Mouse (Mus musculus) midbrain, postnatal 0 days (tissue): ENCODE measurements around the gene Ctf1. TPM values are rescaled to one million over a fixed set of nuclear protein-coding genes. Genes with fewer than 3 reads are reported as not detected.

Experiments
- ATAC-seq: fragments of 200-750 bp; cut with Nextera tagmentation; 2 replicates; pipeline ENCODE4 v1.8.0; 2017; ENCODE audit warnings: moderate number of reproducible peaks, mild to moderate bottlenecking, moderate TSS enrichment, moderate library complexity; ENCODE audit not compliant: low FRiP score
- DNase-seq: peaks from one replicate; pipeline ENCODE4 v3.0.0-alpha.2; 2015; ENCODE audit warnings: low spot score
- H3K27ac ChIP-seq: fragments of 300-500 bp; sonication (generic); 2 replicates; pipeline ENCODE4 v1.5.1; 2014; ENCODE audit warnings: low read depth, mild to moderate bottlenecking, low read length, mixed read lengths
- H3K27me3 ChIP-seq: fragments of 300-500 bp; sonication (generic); 2 replicates; pipeline ENCODE4 v1.6.1; 2014; ENCODE audit warnings: low read length, control low read depth, mixed read lengths; ENCODE audit not compliant: insufficient read depth
- H3K36me3 ChIP-seq: fragments of 300-500 bp; sonication (generic); 2 replicates; pipeline ENCODE4 v1.6.1; 2014; ENCODE audit warnings: low read length, control low read depth, mixed read lengths; ENCODE audit not compliant: insufficient read depth
- H3K4me1 ChIP-seq: fragments of 300-500 bp; sonication (generic); 2 replicates; pipeline ENCODE4 v1.6.1; 2014; ENCODE audit warnings: mild to moderate bottlenecking, control low read depth, antibody characterized with exemption, low read length, mixed read lengths; ENCODE audit not compliant: insufficient read depth
- H3K4me2 ChIP-seq: fragments of 300-500 bp; sonication (generic); 2 replicates; pipeline ENCODE4 v1.6.1; 2014; ENCODE audit warnings: low read depth, mild to moderate bottlenecking, low read length, mixed read lengths; ENCODE audit not compliant: poor library complexity, severe bottlenecking
- H3K4me3 ChIP-seq: fragments of 300-500 bp; sonication (generic); 2 replicates; pipeline ENCODE4 v1.5.1; 2014; ENCODE audit warnings: low read depth, mild to moderate bottlenecking, low read length, moderate library complexity
- H3K9ac ChIP-seq: fragments of 300-500 bp; sonication (generic); replicated peaks from 2 replicates; pipeline ENCODE4 v1.6.1; 2014; ENCODE audit warnings: mild to moderate bottlenecking, low read length, moderate library complexity, mixed read lengths; ENCODE audit not compliant: poor library complexity, severe bottlenecking
- H3K9me3 ChIP-seq: fragments of 300-500 bp; sonication (generic); 2 replicates; pipeline ENCODE4 v1.6.1; 2016; ENCODE audit warnings: low read length, control low read depth
- CTCF ChIP-seq: IDR thresholded peaks from 2 replicates; pipeline ENCODE4 v1.5.1; 2016; ENCODE audit warnings: antibody characterized with exemption, mild to moderate bottlenecking
- WGBS: fragments of 180-500 bp; shearing (Covaris S2); extraction: QIAGEN DNeasy Blood & Tissue Kit; methylation state at CpG from one replicate; pipeline ENCODE4 v1.1.7; 2014; 5-methylcytosine and 5-hydroxymethylcytosine counted together
- polyA plus RNA-seq: library from polyadenylated mRNA; unstranded; fragments of >200 nt; fragmentation: Nextera tagmentation; extraction: Ambion mirVana; gene quantifications from 2 replicates; pipeline ENCODE4 v1.2.1, GENCODE M21; 2015
- total RNA-seq: library from RNA; depleted of rRNA; stranded (reverse); fragments of >200 nt; gene quantifications from 2 replicates; pipeline ENCODE4 v1.2.3, GENCODE M21; 2014

Gene Ctf1
- total and polyA plus RNA-seq, 2 experiments from 2014 or later, result 3.8 to 5.5 TPM

GRCm38 (mm10) chr7:127678811-127679210, 33.7 kb upstream of the Ctf1 start:
- no peak overlapping the region for H3K4me3 ChIP-seq
- DNase-seq (no peak), ATAC-seq (no peak)
- TF ChIP-seq CTCF, result no peak
- no peak overlapping the region for H3K4me2 ChIP-seq
- H3K9ac ChIP-seq, result no peak overlapping the region
- H3K27me3 ChIP-seq, result no peaks in the 10 kb centered on the region
- no peak overlapping the region for H3K27ac ChIP-seq
- H3K36me3 ChIP-seq, result peaks cover 8% of the 10 kb centered on the region; the same call in 1 of the 2 replicates
- WGBS, result 57% methylated on average over 2 of the region's 2 CpGs
- no peaks in the 10 kb centered on the region for H3K4me1 ChIP-seq
- no peaks in the 10 kb centered on the region for H3K9me3 ChIP-seq

GRCm38 (mm10) chr7:127680541-127680940, 32.0 kb upstream of the Ctf1 start:
- DNase-seq, result no peak
- H3K4me1 ChIP-seq, result no peaks in the 10 kb centered on the region
- no peak overlapping the region for H3K9ac ChIP-seq
- no peak for TF ChIP-seq CTCF
- no peaks in the 10 kb centered on the region for H3K27me3 ChIP-seq
- H3K27ac ChIP-seq, result no peak overlapping the region
- no peak overlapping the region for H3K4me2 ChIP-seq
- no peak overlapping the region for H3K4me3 ChIP-seq
- H3K9me3 ChIP-seq, result no peaks in the 10 kb centered on the region
- 93% methylated on average over 13 of the region's 13 CpGs for WGBS
- ATAC-seq, result no peak
- H3K36me3 ChIP-seq, result peaks cover 15% of the 10 kb centered on the region; the same call in 1 of the 2 replicates

GRCm38 (mm10) chr7:127681888-127682553, 30.5 kb upstream of the Ctf1 start:
- ATAC-seq (no peak), DNase-seq (no peak)
- no peaks in the 10 kb centered on the region for H3K9me3 ChIP-seq
- no peak overlapping the region for H3K27ac ChIP-seq
- H3K36me3 ChIP-seq, result peaks cover 15% of the 10 kb centered on the region; the same call in 1 of the 2 replicates
- H3K4me1 ChIP-seq, result no peaks in the 10 kb centered on the region
- no peak for TF ChIP-seq CTCF
- WGBS, result 87% methylated on average over 8 of the region's 8 CpGs
- H3K27me3 ChIP-seq, result no peaks in the 10 kb centered on the region
- no peak overlapping the region for H3K9ac ChIP-seq
- no peak overlapping the region for H3K4me3 ChIP-seq
- H3K4me2 ChIP-seq, result no peak overlapping the region

GRCm38 (mm10) chr7:127685304-127686018, 27.1 kb upstream of the Ctf1 start:
- Histone ChIP-seq H3K27me3 (no peaks in the 10 kb centered on the region), H3K36me3 (peaks cover 23% of the 10 kb centered on the region; the same call in 1 of the 2 replicates), H3K4me1 (no peaks in the 10 kb centered on the region), H3K4me3 (no peak overlapping the region), H3K9ac (no peak overlapping the region), H3K4me2 (no peak overlapping the region), H3K27ac (no peak overlapping the region), H3K9me3 (no peaks in the 10 kb centered on the region)
- no peak for TF ChIP-seq CTCF
- ATAC-seq (no peak), DNase-seq (no peak)
- 73% methylated on average over 14 of the region's 14 CpGs for WGBS

- no peak for DNase-seq
- ATAC-seq, result no peak
- Histone ChIP-seq H3K9ac (no peak overlapping the region), H3K27me3 (no peaks in the 10 kb centered on the region), H3K27ac (no peak overlapping the region), H3K4me3 (no peak overlapping the region), H3K36me3 (peaks cover 23% of the 10 kb centered on the region; the same call in 1 of the 2 replicates), H3K9me3 (no peaks in the 10 kb centered on the region), H3K4me1 (no peaks in the 10 kb centered on the region), H3K4me2 (no peak overlapping the region)
- 86% methylated on average over 11 of the region's 11 CpGs for WGBS
- no peak for TF ChIP-seq CTCF
These were observed 25.6 kb upstream of the Ctf1 start for GRCm38 (mm10) chr7:127686740-127687449.
